Mouse (Mus musculus) ES-Bruce4 (cell line): ENCODE data around the gene Mettl7a2. TPM values are rescaled to one million over a fixed set of nuclear protein-coding genes. Genes with fewer than 3 reads are reported as not detected.

Experiments
- H3K27ac ChIP-seq: 2 replicates; pipeline ENCODE4 v1.5.1; 2012; ENCODE audit warnings: low read length, inconsistent platforms; ENCODE audit not compliant: insufficient read depth
- H3K27me3 ChIP-seq: 2 replicates; pipeline ENCODE4 v1.6.1; 2012; ENCODE audit warnings: mild to moderate bottlenecking, low read length, inconsistent platforms; ENCODE audit not compliant: control insufficient read depth, poor library complexity, insufficient read depth, severe bottlenecking
- H3K36me3 ChIP-seq: 2 replicates; pipeline ENCODE4 v1.6.1; 2012; ENCODE audit warnings: inconsistent platforms, mild to moderate bottlenecking, low read length, moderate library complexity; ENCODE audit not compliant: control insufficient read depth, poor library complexity, insufficient read depth, severe bottlenecking
- H3K4me1 ChIP-seq: one replicate; pipeline ENCODE4 v1.8.1; 2011; ENCODE audit warnings: low read length; ENCODE audit not compliant: control insufficient read depth, insufficient read depth
- H3K4me3 ChIP-seq: 2 replicates; pipeline ENCODE4 v1.5.1; 2011; ENCODE audit warnings: low read depth, mild to moderate bottlenecking, low read length
- H3K9ac ChIP-seq: 2 replicates; pipeline ENCODE4 v1.6.1; 2012; ENCODE audit warnings: low read depth, mild to moderate bottlenecking, inconsistent platforms; ENCODE audit not compliant: poor library complexity, severe bottlenecking
- H3K9me3 ChIP-seq: replicated peaks from 2 replicates; pipeline ENCODE4 v1.6.1; 2012; ENCODE audit warnings: mild to moderate bottlenecking, low read length, inconsistent platforms; ENCODE audit not compliant: control insufficient read depth, poor library complexity, insufficient read depth, severe bottlenecking
- CTCF ChIP-seq: IDR thresholded peaks from one replicate; pipeline ENCODE4 v1.8.1; 2011; ENCODE audit warnings: low read depth, low read length
- EP300 ChIP-seq: IDR thresholded peaks from 2 replicates; pipeline ENCODE4 v1.6.1; 2011; ENCODE audit warnings: low read depth, low read length; ENCODE audit not compliant: insufficient read depth
- POLR2A ChIP-seq: IDR thresholded peaks from one replicate; pipeline ENCODE4 v1.8.1; 2011; ENCODE audit warnings: low read length; ENCODE audit not compliant: insufficient read depth
- polyA plus RNA-seq: library from polyadenylated mRNA; stranded (reverse); fragments of >200 nt; gene quantifications from 2 replicates; pipeline ENCODE4 v1.2.4, GENCODE M21; 2011; ENCODE audit warnings: low read depth; ENCODE audit not compliant: missing spikeins, insufficient read depth, insufficient read length

Mettl7a2 gene
- polyA plus RNA-seq, 1 experiment = not detected

DNA sequence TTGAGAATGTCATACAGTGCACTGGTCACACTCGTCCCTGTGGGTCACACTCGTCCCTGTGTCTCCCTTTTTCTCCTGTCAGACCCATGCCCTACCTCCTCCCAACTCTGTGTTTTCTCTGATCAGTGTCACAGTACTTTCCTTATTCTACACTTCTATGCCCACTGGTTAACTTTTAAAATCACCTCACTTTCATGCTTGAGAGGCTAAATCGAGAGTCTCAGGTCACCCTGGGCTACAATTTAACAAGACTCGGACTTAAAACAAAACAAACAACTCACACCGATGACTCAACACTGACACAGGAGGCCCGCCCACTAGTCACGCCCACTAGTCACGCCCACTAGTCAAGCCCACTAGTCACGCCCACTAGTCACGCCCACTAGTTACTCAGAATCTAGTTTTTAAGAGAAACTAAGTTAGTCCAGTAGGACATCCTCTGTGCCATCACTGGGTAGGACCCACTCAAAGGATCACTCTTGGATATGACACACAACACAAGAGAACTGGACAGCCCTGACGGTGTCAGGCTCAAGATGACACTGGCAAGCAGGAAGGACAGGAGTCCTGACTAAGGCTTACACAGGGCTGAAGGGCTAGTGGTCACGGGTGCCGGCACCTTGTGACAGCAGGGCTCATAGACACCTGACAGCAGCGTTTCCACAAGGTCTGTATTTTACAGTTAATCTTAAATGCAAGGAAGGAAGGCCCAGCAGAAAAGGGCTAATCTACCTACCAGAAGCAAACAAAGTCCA is 58.1 kb downstream of the Mettl7a2 start:
- peaks cover 2% of the 10 kb centered on the region for H3K4me1 ChIP-seq
- H3K27me3 ChIP-seq = no peaks in the 10 kb centered on the region
- no peaks in the 10 kb centered on the region for H3K9me3 ChIP-seq
- H3K36me3 ChIP-seq = no peaks in the 10 kb centered on the region
- no peak overlapping the region for H3K9ac ChIP-seq
- H3K27ac ChIP-seq = no peak overlapping the region
- TF ChIP-seq CTCF (no peak), POLR2A (no peak), EP300 (no peak)
- no peak overlapping the region for H3K4me3 ChIP-seq

Other genes starting within 250 kb of the Mettl7a2 start
- gene Atf1, start 125.4 kb upstream of the Mettl7a2 start, polyA plus RNA-seq = 55.8 and 60.3 TPM in 2 replicates
- gene Tmprss12, start 72.4 kb upstream of the Mettl7a2 start, polyA plus RNA-seq = 3.2 and 4.1 TPM in 2 replicates
- 9.7 and 11.5 TPM in 2 replicates for gene Mettl7a1, start 49.1 kb upstream of the Mettl7a2 start, polyA plus RNA-seq
- gene Mettl7a3, start 18.3 kb upstream of the Mettl7a2 start, polyA plus RNA-seq = not detected in 2 replicates
- not detected in 2 replicates for gene Methig1, start 51 bp upstream of the Mettl7a2 start, polyA plus RNA-seq
- not detected in 2 replicates for gene Higd1c, start 11.3 kb downstream of the Mettl7a2 start, polyA plus RNA-seq
- gene Gm5475, start 68.9 kb downstream of the Mettl7a2 start, polyA plus RNA-seq = not detected in 2 replicates
- 24.0 and 29.9 TPM in 2 replicates for gene Slc11a2, start 71.9 kb downstream of the Mettl7a2 start, polyA plus RNA-seq
- 9.5 and 10.3 TPM in 2 replicates for gene Letmd1, start 115.8 kb downstream of the Mettl7a2 start, polyA plus RNA-seq
- 6.6 and 6.8 TPM in 2 replicates for gene Csrnp2, start 142.3 kb downstream of the Mettl7a2 start, polyA plus RNA-seq
- 14.2 and 15.7 TPM in 2 replicates for gene Tfcp2, start 198.8 kb downstream of the Mettl7a2 start, polyA plus RNA-seq
- gene Pou6f1, start 246.8 kb downstream of the Mettl7a2 start, polyA plus RNA-seq = 4.9 and 7.3 TPM in 2 replicates